Mouse (Mus musculus): ENCODE results near the gene Apoc1.

- TF ChIP-seq CTCF (IDR thresholded peaks at IDR 0.05; ENCODE audit: control insufficient read depth, insufficient read depth, insufficient replicate concordance, low read depth, low read length) (peak; percentile 77; the same call in 1 of the 2 replicates), POLR2A (IDR thresholded peaks at IDR 0.05; ENCODE audit: control insufficient read depth, low read depth, low read length) (no peak)
Observed at GRCm38 (mm10) chr7:19668947-19669721, 23.3 kb downstream of the Apoc1 start.

Data from testis, adult 2 months (tissue).